Mouse (Mus musculus) heart, embryonic 16.5 days (tissue): Measurements from ENCODE around the gene H2al1o. TPM values are rescaled to one million over a fixed set of nuclear protein-coding genes. Genes with fewer than 3 reads are reported as not detected.
"Not testable (repeated sequence)": the region's sequence is repeated elsewhere in the genome, so short reads cannot be mapped to it uniquely, and the experiment has no call there.

Source experiments
- ATAC-seq: fragments of 200-750 bp; cut with Nextera tagmentation; replicated peaks from 2 replicates; pipeline ENCODE4 v1.8.0; 2017; ENCODE audit warnings: moderate number of reproducible peaks; ENCODE audit not compliant: insufficient read depth, low FRiP score; ENCODE audit errors: extremely low read depth
- H3K27ac ChIP-seq: fragments of 300-500 bp; sonication (generic); 2 replicates; pipeline ENCODE4 v1.5.1; 2014; ENCODE audit warnings: mild to moderate bottlenecking, low read length, control low read depth, moderate library complexity
- H3K27me3 ChIP-seq: fragments of 300-500 bp; sonication (generic); 2 replicates; pipeline ENCODE4 v1.6.1; 2014; ENCODE audit warnings: low read length, mixed read lengths; ENCODE audit not compliant: control insufficient read depth, insufficient read depth
- H3K36me3 ChIP-seq: fragments of 300-500 bp; sonication (generic); 2 replicates; pipeline ENCODE4 v1.6.1; 2014; ENCODE audit not compliant: control insufficient read depth, insufficient read depth
- H3K4me1 ChIP-seq: fragments of 300-500 bp; sonication (generic); 2 replicates; pipeline ENCODE4 v1.6.1; 2014; ENCODE audit warnings: low read length, mixed read lengths; ENCODE audit not compliant: control insufficient read depth, insufficient read depth
- H3K4me2 ChIP-seq: fragments of 300-500 bp; sonication (generic); 2 replicates; pipeline ENCODE4 v1.6.1; 2014; ENCODE audit warnings: low read depth, mild to moderate bottlenecking, control low read depth, low read length
- H3K4me3 ChIP-seq: fragments of 300-500 bp; sonication (generic); 2 replicates; pipeline ENCODE4 v1.5.1; 2014; ENCODE audit warnings: mild to moderate bottlenecking, control low read depth, low read length
- H3K9ac ChIP-seq: fragments of 300-500 bp; sonication (generic); 2 replicates; pipeline ENCODE4 v1.6.1; 2014; ENCODE audit warnings: low read length, control low read depth
- H3K9me3 ChIP-seq: fragments of 300-500 bp; sonication (generic); replicated peaks from 2 replicates; pipeline ENCODE4 v1.6.1; 2016; ENCODE audit warnings: low read length; ENCODE audit not compliant: control insufficient read depth
- WGBS: fragments of 180-500 bp; shearing (Covaris S2); extraction: QIAGEN DNeasy Blood & Tissue Kit; methylation state at CpG from one replicate; pipeline ENCODE4 v1.1.7; 2014; 5-methylcytosine and 5-hydroxymethylcytosine counted together
- polyA plus RNA-seq: library from polyadenylated mRNA; unstranded; fragments of >200 nt; fragmentation: Nextera tagmentation; extraction: Ambion mirVana; gene quantifications from 2 replicates; pipeline ENCODE4 v1.2.1, GENCODE M21; 2015

Gene H2al1o
- not detected in 2 replicates for polyA plus RNA-seq

GRCm38 (mm10) chrX:9572309-9572708, at the start of gene H2al1o:
TSS of gene H2al1o (minus strand) at chrX:9572409.
- not testable (repeated sequence) for H3K27ac ChIP-seq, H3K4me2 ChIP-seq, H3K36me3 ChIP-seq, H3K9ac ChIP-seq, H3K9me3 ChIP-seq, ATAC-seq, H3K4me1 ChIP-seq, H3K4me3 ChIP-seq, H3K27me3 ChIP-seq
- 77% methylated on average over 3 of the region's 3 CpGs for WGBS

- not testable (repeated sequence) for H3K9ac ChIP-seq, H3K4me1 ChIP-seq, H3K27ac ChIP-seq, H3K27me3 ChIP-seq, H3K4me3 ChIP-seq, H3K9me3 ChIP-seq, ATAC-seq, H3K36me3 ChIP-seq, H3K4me2 ChIP-seq
- WGBS: 79% methylated on average over 7 of the region's 7 CpGs
These were observed 25.8 kb upstream of the H2al1o start for GRCm38 (mm10) chrX:9598036-9598435.

- Histone ChIP-seq H3K9ac (no peak overlapping the region), H3K4me1 (no peaks in the 10 kb centered on the region), H3K36me3 (no peaks in the 10 kb centered on the region), H3K4me3 (no peak overlapping the region), H3K27me3 (no peaks in the 10 kb centered on the region), H3K27ac (no peak overlapping the region), H3K4me2 (no peak overlapping the region), H3K9me3 (no peaks in the 10 kb centered on the region)
- no peak for ATAC-seq
- 80% methylated on average over 3 of the region's 3 CpGs for WGBS
These were observed 35.3 kb downstream of the H2al1o start for GRCm38 (mm10) chrX:9536881-9537280.

Other genes with a start within 250 kb of the H2al1o start
- gene H2al1k, start 221.8 kb downstream of the H2al1o start, polyA plus RNA-seq: not detected in 2 replicates
- 2.2 and 2.3 TPM in 2 replicates for gene Cybb, start 84.6 kb downstream of the H2al1o start, polyA plus RNA-seq
- gene Dynlt3, start 90.6 kb upstream of the H2al1o start, polyA plus RNA-seq: 60.1 and 68.6 TPM in 2 replicates